Mouse (Mus musculus): Measurements from ENCODE around the gene Pira2. TPM values are rescaled to one million over a fixed set of nuclear protein-coding genes. Genes with fewer than 3 reads are reported as not detected.
"Not testable (repeated sequence)": the region's sequence is repeated elsewhere in the genome, so short reads cannot be mapped to it uniquely, and the experiment has no call there.

The Pira2 gene
- not detected in 2 replicates for polyA plus RNA-seq (2014; fragmentation: Nextera tagmentation; extraction: Ambion mirVana)

DNA sequence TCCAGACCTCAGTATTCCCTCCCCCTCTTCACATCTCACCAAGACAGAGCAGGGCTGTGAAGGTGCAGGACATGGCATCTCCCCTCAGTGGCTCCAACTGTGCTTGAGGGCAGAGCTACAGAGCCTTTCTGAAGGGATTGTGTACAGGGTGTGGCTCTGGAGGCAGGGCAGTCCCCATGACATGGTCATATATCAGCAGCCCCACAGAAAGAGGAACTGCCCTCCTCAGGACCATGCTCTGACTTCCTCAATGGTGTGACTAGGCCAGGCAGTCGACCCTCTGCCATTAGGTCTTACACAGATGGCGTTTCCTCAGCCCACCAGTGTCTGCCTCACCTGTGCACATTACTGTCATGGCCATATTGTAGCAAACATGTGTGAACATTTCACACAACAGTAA is at the start of gene Pira2:
Gene Pira2 (minus strand): TSS at position 101 of the 400 bp plus-strand sequence.
- H3K27ac ChIP-seq (ENCODE audit: low read depth, low read length), result not testable (repeated sequence)
- WGBS, result no CpG with 5 or more reads among the region's 2 CpGs

DNA sequence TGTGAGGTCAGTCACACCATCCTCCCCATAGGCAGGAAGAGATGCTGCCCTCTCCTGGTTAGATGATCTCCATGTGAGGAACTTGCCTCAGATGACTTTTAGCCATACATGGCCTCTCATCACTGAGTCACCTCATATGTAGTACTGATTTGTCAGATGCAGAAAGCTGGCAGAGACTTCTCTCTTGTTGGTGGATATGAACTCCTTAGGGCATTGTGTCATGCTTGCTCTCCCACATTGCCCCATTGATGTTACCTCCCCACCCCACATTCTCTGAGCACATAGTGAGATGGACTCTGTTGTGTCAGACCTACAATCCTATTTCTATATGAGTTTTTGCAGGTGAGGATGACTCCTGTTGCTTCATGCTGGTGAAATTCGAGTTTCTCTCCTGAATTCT is 30.2 kb upstream of the Pira2 start:
- WGBS, result no CpG with 5 or more reads among the region's 1 CpGs
- H3K4me2 ChIP-seq (ENCODE audit: low read depth, low read length, severe bottlenecking); H3K9ac ChIP-seq (ENCODE audit: low read length); H3K4me1 ChIP-seq (replicated peaks; ENCODE audit: control insufficient read depth, insufficient read depth, low read length); H3K36me3 ChIP-seq (ENCODE audit: control insufficient read depth, insufficient read depth, low read length); H3K4me3 ChIP-seq (ENCODE audit: low read depth, low read length); H3K9me3 ChIP-seq (ENCODE audit: control insufficient read depth, low read length); DNase-seq (ENCODE audit: low spot score); ATAC-seq (replicated peaks; ENCODE audit: low FRiP score); H3K27me3 ChIP-seq (ENCODE audit: control insufficient read depth, insufficient read depth, low read length); H3K27ac ChIP-seq (ENCODE audit: low read depth, low read length): not testable (repeated sequence)

More for the DNA sequence above, at the start of gene Pira2:
- not testable (repeated sequence) for ATAC-seq (replicated peaks; ENCODE audit: low FRiP score); H3K9me3 ChIP-seq (ENCODE audit: control insufficient read depth, low read length); H3K36me3 ChIP-seq (ENCODE audit: control insufficient read depth, insufficient read depth, low read length); H3K4me1 ChIP-seq (replicated peaks; ENCODE audit: control insufficient read depth, insufficient read depth, low read length); H3K4me2 ChIP-seq (ENCODE audit: low read depth, low read length, severe bottlenecking); DNase-seq (ENCODE audit: low spot score); H3K9ac ChIP-seq (ENCODE audit: low read length); H3K27me3 ChIP-seq (ENCODE audit: control insufficient read depth, insufficient read depth, low read length); H3K4me3 ChIP-seq (ENCODE audit: low read depth, low read length)

DNA sequence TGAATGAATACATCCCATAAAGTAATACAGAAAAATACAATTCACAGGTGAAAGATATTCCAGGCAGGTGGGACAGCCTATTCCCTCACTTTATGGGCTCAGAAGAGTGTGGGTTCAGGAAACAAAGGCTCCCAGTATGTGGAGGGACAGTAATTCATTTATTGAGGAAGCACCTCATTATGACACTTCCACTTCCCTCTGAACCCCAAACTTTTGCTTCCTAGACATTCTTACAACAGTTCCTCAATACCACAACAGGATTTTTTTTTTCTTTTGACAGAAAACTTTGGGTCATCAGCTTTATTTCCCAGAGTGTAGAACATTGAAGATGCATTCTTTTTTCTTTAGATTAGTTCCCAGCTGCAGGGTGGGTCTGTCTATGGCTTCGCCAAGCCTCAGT is 7.0 kb downstream of the Pira2 start:
- H3K9me3 ChIP-seq (ENCODE audit: control insufficient read depth, low read length); H3K36me3 ChIP-seq (ENCODE audit: control insufficient read depth, insufficient read depth, low read length); DNase-seq (ENCODE audit: low spot score); H3K27me3 ChIP-seq (ENCODE audit: control insufficient read depth, insufficient read depth, low read length); ATAC-seq (replicated peaks; ENCODE audit: low FRiP score); H3K4me1 ChIP-seq (replicated peaks; ENCODE audit: control insufficient read depth, insufficient read depth, low read length); H3K4me2 ChIP-seq (ENCODE audit: low read depth, low read length, severe bottlenecking); H3K27ac ChIP-seq (ENCODE audit: low read depth, low read length); H3K9ac ChIP-seq (ENCODE audit: low read length); H3K4me3 ChIP-seq (ENCODE audit: low read depth, low read length): not testable (repeated sequence)
- WGBS, result no CpG with 5 or more reads among the region's 1 CpGs

DNA sequence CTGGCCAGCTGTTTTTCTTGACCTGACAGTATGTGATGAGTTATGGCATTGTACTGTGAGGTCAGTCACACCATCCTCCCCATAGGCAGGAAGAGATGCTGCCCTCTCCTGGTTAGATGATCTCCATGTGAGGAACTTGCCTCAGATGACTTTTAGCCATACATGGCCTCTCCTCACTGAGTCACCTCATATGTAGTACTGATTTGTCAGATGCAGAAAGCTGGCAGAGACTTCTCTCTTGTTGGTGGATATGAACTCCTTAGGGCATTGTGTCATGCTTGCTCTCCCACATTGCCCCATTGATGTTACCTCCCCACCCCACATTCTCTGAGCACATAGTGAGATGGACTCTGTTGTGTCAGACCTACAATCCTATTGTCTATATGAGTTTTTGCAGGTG is 14.2 kb downstream of the Pira2 start:
- H3K9me3 ChIP-seq (ENCODE audit: control insufficient read depth, low read length); H3K27me3 ChIP-seq (ENCODE audit: control insufficient read depth, insufficient read depth, low read length); DNase-seq (ENCODE audit: low spot score); H3K36me3 ChIP-seq (ENCODE audit: control insufficient read depth, insufficient read depth, low read length); H3K4me2 ChIP-seq (ENCODE audit: low read depth, low read length, severe bottlenecking); H3K9ac ChIP-seq (ENCODE audit: low read length); H3K27ac ChIP-seq (ENCODE audit: low read depth, low read length); ATAC-seq (replicated peaks; ENCODE audit: low FRiP score); H3K4me1 ChIP-seq (replicated peaks; ENCODE audit: control insufficient read depth, insufficient read depth, low read length); H3K4me3 ChIP-seq (ENCODE audit: low read depth, low read length): not testable (repeated sequence)

DNA sequence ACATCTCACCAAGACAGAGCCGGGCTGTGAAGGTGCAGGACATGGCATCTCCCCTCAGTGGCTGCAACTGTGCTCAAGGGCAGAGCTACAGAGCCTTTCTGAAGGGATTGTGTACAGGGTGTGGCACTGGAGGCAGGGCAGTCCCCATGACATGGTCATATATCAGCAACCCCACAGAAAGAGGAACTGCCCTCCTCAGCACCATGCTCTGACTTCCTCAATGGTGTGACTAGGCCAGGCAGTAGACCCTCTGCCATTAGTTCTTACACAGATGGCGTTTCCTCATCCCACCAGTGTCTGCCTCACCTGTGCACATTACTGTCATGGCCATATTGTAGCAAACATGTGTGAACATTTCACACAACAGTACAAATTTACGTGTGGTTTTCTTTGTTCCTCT is 19.3 kb downstream of the Pira2 start, which contains the start of gene Gm15448:
Gene Gm15448 (minus strand): TSS at position 89 of the 400 bp plus-strand sequence.
- H3K27ac ChIP-seq (ENCODE audit: low read depth, low read length); H3K9me3 ChIP-seq (ENCODE audit: control insufficient read depth, low read length); ATAC-seq (replicated peaks; ENCODE audit: low FRiP score); H3K36me3 ChIP-seq (ENCODE audit: control insufficient read depth, insufficient read depth, low read length); DNase-seq (ENCODE audit: low spot score); H3K9ac ChIP-seq (ENCODE audit: low read length); H3K4me2 ChIP-seq (ENCODE audit: low read depth, low read length, severe bottlenecking); H3K4me1 ChIP-seq (replicated peaks; ENCODE audit: control insufficient read depth, insufficient read depth, low read length); H3K4me3 ChIP-seq (ENCODE audit: low read depth, low read length); H3K27me3 ChIP-seq (ENCODE audit: control insufficient read depth, insufficient read depth, low read length): not testable (repeated sequence)
- WGBS, result 62% methylated on average over 1 of the region's 3 CpGs

DNA sequence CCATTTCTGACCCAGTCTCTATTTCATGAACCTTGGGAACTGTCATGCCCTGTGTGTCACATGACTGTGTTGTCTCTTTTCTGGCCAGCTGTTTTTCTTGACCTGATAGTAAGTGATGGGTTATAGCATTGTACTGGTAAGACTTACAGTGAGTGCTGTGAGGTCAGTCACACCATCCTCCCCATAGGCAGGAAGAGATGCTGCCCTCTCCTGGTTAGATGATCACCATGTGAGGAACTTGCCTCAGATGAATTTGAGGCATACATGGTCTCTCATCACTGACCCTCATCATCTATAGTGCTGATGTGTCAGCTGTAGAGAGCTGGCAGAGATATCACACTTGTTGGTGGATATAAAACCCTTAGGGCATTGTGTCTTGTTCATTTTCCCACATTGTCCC is 32.9 kb downstream of the Pira2 start:
- H3K4me3 ChIP-seq (ENCODE audit: low read depth, low read length); H3K36me3 ChIP-seq (ENCODE audit: control insufficient read depth, insufficient read depth, low read length); ATAC-seq (replicated peaks; ENCODE audit: low FRiP score): not testable (repeated sequence)

DNA sequence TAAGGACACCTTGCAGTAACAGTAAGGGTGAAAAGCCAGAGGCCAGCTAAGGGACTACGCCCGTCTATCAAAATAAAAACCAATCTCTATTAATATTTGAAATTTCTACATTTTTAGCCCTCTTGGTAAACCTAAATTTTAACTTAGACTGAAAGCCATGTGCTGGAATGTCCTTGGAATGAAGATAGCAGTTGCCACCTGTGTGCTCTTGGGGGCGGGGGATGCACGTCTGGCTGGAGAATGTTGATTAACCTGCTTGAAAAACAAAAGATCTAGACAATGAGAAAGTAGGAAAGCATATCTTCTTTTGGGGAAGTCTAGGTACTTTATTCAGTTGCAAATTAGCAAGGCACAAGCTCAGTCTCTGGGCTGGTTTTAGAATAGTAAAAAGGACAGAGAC is 41.9 kb downstream of the Pira2 start:
- H3K27ac ChIP-seq (ENCODE audit: low read depth, low read length); ATAC-seq (replicated peaks; ENCODE audit: low FRiP score); H3K27me3 ChIP-seq (ENCODE audit: control insufficient read depth, insufficient read depth, low read length); H3K4me1 ChIP-seq (replicated peaks; ENCODE audit: control insufficient read depth, insufficient read depth, low read length); DNase-seq (ENCODE audit: low spot score); H3K9me3 ChIP-seq (ENCODE audit: control insufficient read depth, low read length); H3K9ac ChIP-seq (ENCODE audit: low read length); H3K4me2 ChIP-seq (ENCODE audit: low read depth, low read length, severe bottlenecking); H3K4me3 ChIP-seq (ENCODE audit: low read depth, low read length); H3K36me3 ChIP-seq (ENCODE audit: control insufficient read depth, insufficient read depth, low read length): not testable (repeated sequence)
- 81% methylated on average over 4 of the region's 4 CpGs for WGBS

More for the DNA sequence above, 32.9 kb downstream of the Pira2 start:
- not testable (repeated sequence) for H3K9me3 ChIP-seq (ENCODE audit: control insufficient read depth, low read length); H3K4me1 ChIP-seq (replicated peaks; ENCODE audit: control insufficient read depth, insufficient read depth, low read length); H3K27ac ChIP-seq (ENCODE audit: low read depth, low read length); H3K9ac ChIP-seq (ENCODE audit: low read length); H3K4me2 ChIP-seq (ENCODE audit: low read depth, low read length, severe bottlenecking); H3K27me3 ChIP-seq (ENCODE audit: control insufficient read depth, insufficient read depth, low read length); DNase-seq (ENCODE audit: low spot score)

DNA sequence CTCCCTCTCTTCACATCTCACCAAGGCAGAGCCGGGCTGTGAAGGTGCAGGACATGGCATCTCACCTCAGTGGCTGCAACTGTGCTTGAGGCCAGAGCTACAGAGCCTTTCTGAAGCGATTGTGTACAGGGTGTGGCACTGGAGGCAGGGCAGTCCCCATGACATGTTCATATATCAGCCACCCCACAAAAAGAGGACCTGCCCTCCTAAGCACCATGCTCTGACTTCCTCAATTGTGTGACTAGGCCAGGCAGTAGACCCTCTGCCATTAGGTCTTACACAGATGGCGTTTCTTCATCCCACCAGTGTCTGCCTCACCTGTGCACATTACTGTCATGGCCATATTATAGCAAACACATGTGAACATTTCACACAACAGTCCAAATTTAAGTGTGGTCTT is 44.9 kb downstream of the Pira2 start:
- 79% methylated on average over 3 of the region's 3 CpGs for WGBS
- DNase-seq (ENCODE audit: low spot score); H3K9me3 ChIP-seq (ENCODE audit: control insufficient read depth, low read length); ATAC-seq (replicated peaks; ENCODE audit: low FRiP score); H3K27ac ChIP-seq (ENCODE audit: low read depth, low read length); H3K4me2 ChIP-seq (ENCODE audit: low read depth, low read length, severe bottlenecking); H3K36me3 ChIP-seq (ENCODE audit: control insufficient read depth, insufficient read depth, low read length); H3K27me3 ChIP-seq (ENCODE audit: control insufficient read depth, insufficient read depth, low read length); H3K4me1 ChIP-seq (replicated peaks; ENCODE audit: control insufficient read depth, insufficient read depth, low read length); H3K9ac ChIP-seq (ENCODE audit: low read length); H3K4me3 ChIP-seq (ENCODE audit: low read depth, low read length): not testable (repeated sequence)

DNA sequence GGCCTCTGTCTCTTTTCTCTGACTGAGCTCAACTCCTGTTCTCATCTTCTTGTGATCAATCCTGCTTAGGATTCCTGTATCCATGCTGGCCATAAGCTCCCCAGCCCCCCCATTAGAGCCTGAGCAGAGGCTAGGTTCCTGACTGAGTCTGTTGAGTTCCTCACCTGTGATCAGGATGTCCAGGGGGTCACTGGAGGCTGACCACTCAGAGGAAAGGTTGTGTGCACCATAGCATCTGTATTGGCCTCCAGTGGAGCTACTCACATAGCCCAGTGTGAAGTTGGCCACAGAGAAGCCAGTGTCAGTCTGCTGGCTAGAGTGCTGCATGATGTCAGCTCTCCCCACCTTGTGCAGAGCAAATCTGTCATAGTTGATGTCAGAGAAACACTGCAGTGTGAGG is 48.6 kb downstream of the Pira2 start:
- not testable (repeated sequence) for H3K9me3 ChIP-seq (ENCODE audit: control insufficient read depth, low read length); H3K27me3 ChIP-seq (ENCODE audit: control insufficient read depth, insufficient read depth, low read length); H3K27ac ChIP-seq (ENCODE audit: low read depth, low read length); DNase-seq (ENCODE audit: low spot score); H3K36me3 ChIP-seq (ENCODE audit: control insufficient read depth, insufficient read depth, low read length); H3K4me3 ChIP-seq (ENCODE audit: low read depth, low read length); H3K4me1 ChIP-seq (replicated peaks; ENCODE audit: control insufficient read depth, insufficient read depth, low read length); H3K9ac ChIP-seq (ENCODE audit: low read length); ATAC-seq (replicated peaks; ENCODE audit: low FRiP score); H3K4me2 ChIP-seq (ENCODE audit: low read depth, low read length, severe bottlenecking)

Measured in forebrain, embryonic 11.5 days (tissue).